Mouse (Mus musculus): ENCODE data around the gene Sema3b. TPM values are rescaled to one million over a fixed set of nuclear protein-coding genes. Genes with fewer than 3 reads are reported as not detected.

Sema3b gene
- 10 to 100 TPM; 50.9 to 52.0 TPM for total RNA-seq (2021)
- long read RNA-seq, experiment 1, transcript Sema3b-201 (19 exons, 2,987 nt): minor isoform, 5 of 88 reads
- long read RNA-seq, experiment 1, transcript Sema3b-202 (18 exons, 2,875 nt): major isoform, 6 of 88 reads
- long read RNA-seq, experiment 1, partial matches to known transcripts: 49 of 88 reads
- long read RNA-seq, experiment 1, other reads (novel, unspliced or antisense): 27 of 88 reads
- long read RNA-seq, experiment 2, transcript Sema3b-201 (19 exons, 2,987 nt): major isoform, 12 of 137 reads
- long read RNA-seq, experiment 2, partial matches to known transcripts: 78 of 137 reads
- long read RNA-seq, experiment 2, other reads (novel, unspliced or antisense): 45 of 137 reads

GRCm38 (mm10) chr9:107608741-107609432 lies at the start of gene Sema3b:
TSS of gene Sema3b (minus strand) at chr9:107609229.
- DNase-seq (ENCODE audit: low spot score in 2 of 2): peak in 1 of 2 experiments; percentile 60

- DNase-seq (ENCODE audit: low spot score in 2 of 2): no peak
Measured at GRCm38 (mm10) chr9:107658096-107658495, 49.1 kb upstream of the Sema3b start.

DNA sequence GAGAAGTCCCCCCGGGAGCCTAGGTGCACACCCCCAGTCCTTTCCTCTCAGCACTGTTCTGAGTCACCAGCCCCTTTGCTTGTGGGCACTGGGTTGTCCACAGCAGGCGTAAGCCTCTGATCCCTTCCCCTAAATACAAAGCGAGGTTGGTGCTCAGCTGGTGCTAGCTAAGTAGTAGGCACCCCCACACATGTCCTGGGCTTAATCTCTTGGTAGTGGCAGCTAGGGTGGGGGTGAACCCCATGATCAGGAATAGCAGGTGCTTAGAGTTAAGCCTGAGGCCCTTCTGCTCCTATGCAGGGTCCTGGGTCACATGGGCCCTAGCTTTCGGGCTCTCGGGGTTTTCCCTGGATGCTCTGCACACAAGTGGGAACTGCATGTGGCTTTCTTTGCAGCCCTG lies 48.1 kb upstream of the Sema3b start:
- DNase-seq (ENCODE audit: low spot score in 2 of 2): no peak

DNA sequence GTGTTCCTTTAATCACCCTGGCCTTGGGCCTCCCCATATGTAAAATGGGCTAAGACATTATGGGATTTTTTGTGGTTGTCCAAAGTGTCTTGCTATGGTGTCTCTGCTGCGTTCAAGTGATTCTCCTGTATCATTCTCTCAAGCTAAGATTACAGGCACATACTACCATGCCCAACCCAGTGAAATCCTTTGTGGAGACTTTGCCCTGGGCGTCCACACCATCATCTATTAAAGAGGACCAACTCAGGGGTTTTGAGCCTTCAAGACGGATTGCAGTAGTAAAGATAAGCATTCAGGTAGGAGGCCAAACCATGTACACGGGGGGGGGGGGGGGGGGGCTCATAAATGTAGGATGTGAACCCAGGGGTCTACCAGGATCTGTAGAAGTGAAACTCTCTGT lies 45.6 kb upstream of the Sema3b start:
- no peak for DNase-seq (ENCODE audit: low spot score in 2 of 2)

GRCm38 (mm10) chr9:107653474-107653873 lies 44.4 kb upstream of the Sema3b start:
- no peak for DNase-seq (ENCODE audit: low spot score in 2 of 2)

GRCm38 (mm10) chr9:107650708-107651481 lies 41.9 kb upstream of the Sema3b start:
- DNase-seq (ENCODE audit: low spot score in 2 of 2): no peak

GRCm38 (mm10) chr9:107650225-107650624 lies 41.2 kb upstream of the Sema3b start:
- DNase-seq (ENCODE audit: low spot score in 2 of 2): no peak

- DNase-seq (ENCODE audit: low spot score in 2 of 2): no peak
Measured at GRCm38 (mm10) chr9:107648767-107649166, 39.7 kb upstream of the Sema3b start.

DNA sequence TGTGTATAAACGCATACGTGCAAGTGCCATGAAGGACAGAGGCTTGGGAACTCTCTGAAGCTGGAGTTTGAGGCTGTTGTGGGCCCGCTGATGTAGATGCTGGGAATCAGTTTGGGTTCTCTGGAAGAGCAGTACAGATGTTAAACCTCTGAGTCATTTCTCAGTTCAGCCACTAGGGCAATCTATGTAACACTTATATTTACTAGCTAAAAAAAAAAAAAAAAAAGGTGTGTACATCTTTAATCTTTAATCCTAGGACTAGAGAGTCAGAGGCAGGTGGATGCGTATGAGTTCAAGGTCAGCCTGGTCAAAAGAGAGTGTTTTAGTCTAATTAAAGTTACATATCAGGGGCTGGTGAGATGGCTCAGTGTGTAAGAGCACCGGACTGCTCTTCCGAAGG lies 37.9 kb upstream of the Sema3b start:
- no peak for DNase-seq (ENCODE audit: low spot score in 2 of 2)

DNA sequence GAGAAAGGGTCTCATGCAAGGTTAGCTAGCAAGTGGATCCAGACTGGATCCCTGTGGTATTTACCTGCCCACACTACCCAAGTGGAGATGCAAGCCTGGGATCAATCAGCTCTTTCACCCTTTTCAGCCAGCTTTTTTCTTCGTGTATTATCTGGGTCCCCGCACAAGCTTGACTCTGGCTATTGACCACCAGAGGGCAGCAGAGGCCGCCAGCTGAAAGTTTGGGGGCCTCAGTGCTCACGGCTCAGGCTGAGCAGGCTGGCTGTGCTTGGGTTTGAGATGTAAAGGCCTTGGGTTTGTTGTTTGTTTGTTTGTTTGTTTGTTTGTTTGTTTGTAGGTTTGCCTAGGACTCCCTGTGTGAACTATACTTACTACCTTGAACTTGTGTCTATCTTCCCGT lies 36.5 kb upstream of the Sema3b start:
- DNase-seq (ENCODE audit: low spot score in 2 of 2): peak; percentile 69 to 78

DNA sequence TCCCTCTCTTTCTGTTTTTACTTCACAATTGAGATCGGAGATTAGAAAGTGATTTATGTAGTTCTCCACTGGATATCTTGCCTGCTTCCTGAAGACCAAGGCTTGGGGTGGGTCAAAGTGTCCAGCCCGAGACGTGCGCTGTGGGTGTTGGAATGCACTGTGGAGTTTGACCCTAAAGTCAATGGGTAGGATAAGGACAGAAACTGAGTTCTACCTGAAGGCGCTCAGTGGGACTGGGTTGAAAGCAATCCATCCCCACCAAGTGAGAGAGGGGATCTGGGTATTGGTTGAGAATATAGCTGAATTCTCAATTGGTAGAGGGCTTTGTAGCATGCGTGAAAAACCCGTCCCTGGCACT lies 36.1 kb upstream of the Sema3b start:
- no peak for DNase-seq (ENCODE audit: low spot score in 2 of 2)

DNA sequence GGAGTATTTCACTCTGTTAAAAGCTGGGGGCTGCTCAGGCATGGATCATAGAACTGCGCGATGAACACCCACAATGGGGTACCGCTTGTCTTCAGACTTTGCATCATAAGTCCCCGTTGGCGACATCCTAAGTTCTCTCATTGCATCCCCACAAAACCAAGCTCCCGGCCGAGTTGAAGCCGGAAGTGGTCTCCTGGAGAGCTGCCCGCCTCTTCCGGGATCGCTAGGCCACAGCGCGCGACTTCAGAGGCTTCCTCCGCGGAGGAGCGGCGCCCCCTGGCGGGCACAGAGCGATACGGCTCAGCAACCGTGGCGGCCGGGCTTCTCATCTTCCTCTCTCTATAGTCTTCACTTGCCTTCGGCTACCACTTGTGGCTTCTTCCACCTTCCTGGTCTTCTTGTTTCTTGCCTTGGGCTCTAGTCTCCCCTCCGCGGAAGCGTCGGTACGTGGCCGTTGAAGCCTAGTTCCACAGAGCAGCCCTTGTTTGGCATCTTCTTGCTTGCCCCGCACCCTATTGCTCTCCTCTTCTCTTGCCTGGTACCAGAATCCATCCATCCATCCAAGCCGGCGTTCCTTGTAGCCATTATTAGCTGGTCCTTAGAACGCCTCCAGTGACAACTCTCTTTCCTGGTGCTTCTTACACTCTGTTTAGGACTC lies 35.6 kb upstream of the Sema3b start:
- peak; percentile 93 to 95 for DNase-seq (ENCODE audit: low spot score in 2 of 2)

DNA sequence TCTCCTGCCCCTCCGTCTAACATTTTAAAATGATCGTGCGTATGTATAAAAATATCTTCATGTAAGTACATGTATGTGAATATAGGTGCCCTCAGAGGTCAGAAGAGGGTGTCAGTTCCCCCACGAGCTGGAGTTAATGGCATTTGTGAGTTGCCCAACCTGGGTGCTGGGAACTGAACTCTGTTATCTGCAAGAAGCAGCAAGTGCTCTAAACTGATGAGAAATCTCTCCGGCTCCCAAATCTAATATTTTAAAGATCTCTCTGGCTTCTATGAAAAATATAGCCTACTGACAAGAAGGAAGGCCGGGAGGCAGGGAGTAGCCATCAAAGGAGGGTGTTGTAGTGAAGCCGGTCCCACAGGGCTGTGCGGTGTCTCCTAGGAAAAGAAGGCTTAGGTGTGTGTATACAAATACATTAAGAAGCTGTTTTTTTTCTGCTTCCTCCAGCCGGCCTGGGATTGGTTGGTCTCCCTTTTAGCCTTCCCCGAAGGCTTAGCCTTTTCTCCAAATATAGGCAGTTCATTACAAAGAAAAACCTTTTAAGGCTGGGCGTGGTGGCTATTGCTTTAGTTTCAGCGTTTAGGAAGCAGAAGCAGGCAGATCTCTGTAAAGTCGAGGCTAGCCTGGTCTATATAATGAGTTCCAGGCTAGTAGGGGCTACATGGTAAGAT lies 34.6 kb upstream of the Sema3b start:
- no peak for DNase-seq (ENCODE audit: low spot score in 2 of 2)

DNA sequence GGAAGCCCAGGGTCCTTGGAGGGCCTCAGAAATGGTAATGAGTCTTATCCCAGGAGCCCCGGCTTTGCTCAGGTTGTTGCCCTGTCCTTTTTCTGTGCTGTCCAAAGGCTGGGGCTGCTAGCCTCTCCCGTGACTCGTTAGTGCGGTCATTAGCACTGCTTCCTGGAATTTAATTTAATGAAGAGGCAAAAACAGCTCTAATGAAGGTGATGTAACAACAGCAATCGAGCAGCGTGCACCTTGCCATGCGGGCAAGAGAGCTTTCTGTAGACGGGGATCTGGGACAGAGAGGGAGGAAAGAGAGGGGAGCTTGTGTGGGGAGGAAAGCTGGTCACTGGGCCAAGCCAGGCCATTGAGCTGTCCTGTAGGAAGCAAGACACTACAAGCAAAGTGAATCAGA lies 32.6 kb upstream of the Sema3b start:
- DNase-seq (ENCODE audit: low spot score in 2 of 2): no peak

DNA sequence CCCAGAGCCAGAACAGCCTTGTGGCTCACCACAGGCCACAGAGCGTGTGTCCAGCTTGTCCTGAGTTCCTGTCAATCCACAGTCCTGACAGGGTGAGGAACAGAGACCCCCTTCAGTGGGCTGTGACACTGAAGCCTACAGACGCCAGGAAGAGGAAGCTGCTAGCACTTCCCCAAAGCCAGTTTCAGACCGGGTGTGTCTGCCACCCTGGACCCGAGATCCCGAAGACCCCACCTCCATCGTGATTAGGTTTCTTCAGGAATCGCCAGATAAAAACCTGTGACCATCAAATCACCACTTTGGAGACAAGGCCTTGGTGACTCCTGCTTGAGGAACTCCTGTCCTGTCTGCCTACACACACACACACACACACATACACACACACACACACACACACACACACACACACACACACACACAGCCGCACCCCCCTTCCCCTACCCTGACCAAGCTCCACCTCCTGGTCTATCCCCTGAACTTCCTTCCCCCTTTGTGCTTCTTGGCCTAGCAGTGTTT lies 31.3 kb upstream of the Sema3b start:
- no peak for DNase-seq (ENCODE audit: low spot score in 2 of 2)

DNA sequence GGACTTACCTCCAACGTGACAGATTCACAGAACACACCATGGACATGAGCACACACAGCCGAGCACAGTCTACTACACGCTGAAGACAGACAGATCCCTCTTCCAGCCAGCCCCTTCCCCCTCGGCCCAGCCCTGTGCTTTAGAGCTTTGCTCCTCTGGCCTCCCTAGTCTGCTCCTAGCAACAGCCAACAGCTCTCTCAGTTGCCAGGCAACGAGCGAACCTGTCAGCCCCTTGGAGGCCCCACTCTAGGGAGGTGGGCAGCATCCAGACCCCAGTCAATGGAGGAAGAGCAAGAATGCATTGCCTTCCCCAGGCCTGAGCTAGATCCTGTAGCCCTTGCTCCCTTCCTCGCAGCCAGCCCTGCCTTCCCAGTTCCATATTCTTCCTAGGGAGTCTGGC lies 28.0 kb upstream of the Sema3b start:
- DNase-seq (ENCODE audit: low spot score in 2 of 2): no peak

- peak; percentile 92 to 96 for DNase-seq (ENCODE audit: low spot score in 2 of 2)
Measured at GRCm38 (mm10) chr9:107635279-107636028, 26.4 kb upstream of the Sema3b start, which contains the start of gene Gnai2. TSS of gene Gnai2 (minus strand) at chr9:107635367.

DNA sequence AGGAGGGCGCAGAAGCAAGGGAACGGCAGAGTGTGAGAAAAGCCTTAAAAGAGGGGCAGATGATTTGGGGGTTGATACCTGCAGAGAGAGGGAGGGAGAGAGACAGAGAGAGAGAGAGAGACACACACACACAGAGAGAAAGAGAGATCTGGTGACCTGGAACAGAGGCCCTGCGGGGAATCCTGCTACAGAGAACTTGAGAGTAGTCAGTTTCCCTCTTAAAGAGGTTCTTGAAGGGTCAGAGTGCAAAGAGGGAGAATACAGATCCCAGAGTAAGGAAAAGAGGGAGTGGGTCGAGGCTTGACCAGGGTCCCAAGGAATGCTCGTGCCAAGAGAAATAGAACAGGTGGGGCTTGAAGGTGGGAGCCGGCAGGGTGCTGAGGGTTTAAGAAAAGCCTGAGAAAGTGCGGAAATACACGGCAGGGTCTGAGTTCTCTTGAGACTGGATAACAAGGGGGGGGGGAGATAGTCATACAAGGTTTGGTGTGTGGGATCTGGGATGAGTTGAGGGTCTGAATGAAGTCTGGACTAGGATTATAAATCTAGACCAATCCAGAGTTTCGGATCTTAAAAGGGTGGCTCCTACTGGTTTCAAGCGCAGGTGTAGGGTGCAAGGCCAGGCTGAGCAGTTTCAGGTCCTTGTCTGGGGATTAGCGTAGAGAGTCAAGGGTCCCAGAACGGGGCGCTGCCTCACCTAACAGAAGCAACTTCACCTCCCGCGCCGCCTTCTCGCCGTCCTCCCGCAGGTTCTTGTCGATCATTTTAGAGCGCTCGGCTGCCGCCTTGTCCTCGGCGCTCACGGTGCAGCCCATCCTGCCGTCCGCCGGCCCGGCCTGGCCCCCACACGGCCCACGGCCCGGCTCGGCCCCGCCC lies 25.6 kb upstream of the Sema3b start:
- DNase-seq (ENCODE audit: low spot score in 2 of 2): no peak
